Mouse (Mus musculus): Measurements from ENCODE around the gene Sh3pxd2b.

- TF ChIP-seq POLR2A (IDR thresholded peaks at IDR 0.05; ENCODE audit: borderline replicate concordance, low read depth, low read length), result no peak
- TF ChIP-seq CTCF (IDR thresholded peaks at IDR 0.05; ENCODE audit: low read depth, low read length), result no peak
These were observed 5.3 kb downstream of the Sh3pxd2b start for GRCm38 (mm10) chr11:32352946-32353345.

All from bone marrow macrophage, adult 2 months (primary cell).